Mouse (Mus musculus) lung, embryonic 14.5 days (tissue): ENCODE measurements at regions not wholly inside any gene's neighbourhood (a gene's known extent, or its start where the extent isn't known, plus 50 kb on each side); places are given as distances from the start of the nearest gene placed in this dataset.

Source experiments
- ATAC-seq: fragments of 200-750 bp; cut with Nextera tagmentation; 2 replicates; pipeline ENCODE4 v1.8.0; 2017; ENCODE audit warnings: mild to moderate bottlenecking, moderate TSS enrichment, moderate library complexity; ENCODE audit not compliant: insufficient read depth
- DNase-seq: peaks from one replicate; pipeline ENCODE4 v3.0.0-alpha.2; 2015
- H3K27ac ChIP-seq: fragments of 300-500 bp; sonication (generic); 2 replicates; pipeline ENCODE4 v1.5.1; 2014; ENCODE audit warnings: low read depth, mild to moderate bottlenecking, moderate library complexity
- H3K27me3 ChIP-seq: fragments of 300-500 bp; sonication (generic); 2 replicates; pipeline ENCODE4 v1.6.1; 2014; ENCODE audit warnings: low read length, control low read depth; ENCODE audit not compliant: insufficient read depth
- H3K36me3 ChIP-seq: fragments of 300-500 bp; sonication (generic); 2 replicates; pipeline ENCODE4 v1.6.1; 2014; ENCODE audit warnings: control low read depth; ENCODE audit not compliant: insufficient read depth
- H3K4me1 ChIP-seq: fragments of 300-500 bp; sonication (generic); 2 replicates; pipeline ENCODE4 v1.6.1; 2014; ENCODE audit warnings: antibody characterized with exemption, control low read depth; ENCODE audit not compliant: insufficient read depth
- H3K4me2 ChIP-seq: fragments of 300-500 bp; sonication (generic); 2 replicates; pipeline ENCODE4 v1.6.1; 2014; ENCODE audit warnings: mild to moderate bottlenecking
- H3K4me3 ChIP-seq: fragments of 300-500 bp; sonication (generic); 2 replicates; pipeline ENCODE4 v1.5.1; 2014; ENCODE audit warnings: low read depth, low read length
- H3K9ac ChIP-seq: fragments of 300-500 bp; sonication (generic); 2 replicates; pipeline ENCODE4 v1.6.1; 2014
- H3K9me3 ChIP-seq: fragments of 300-500 bp; sonication (generic); 2 replicates; pipeline ENCODE4 v1.6.1; 2016; ENCODE audit warnings: low read depth, low read length, control low read depth
- CTCF ChIP-seq: IDR thresholded peaks from 2 replicates; pipeline ENCODE4 v1.5.1; 2016; ENCODE audit warnings: antibody characterized with exemption, low read depth
- WGBS: fragments of 180-500 bp; shearing (Covaris S2); extraction: QIAGEN DNeasy Blood & Tissue Kit; methylation state at CpG from one replicate; pipeline ENCODE4 v1.1.7; 2014; 5-methylcytosine and 5-hydroxymethylcytosine counted together

DNA sequence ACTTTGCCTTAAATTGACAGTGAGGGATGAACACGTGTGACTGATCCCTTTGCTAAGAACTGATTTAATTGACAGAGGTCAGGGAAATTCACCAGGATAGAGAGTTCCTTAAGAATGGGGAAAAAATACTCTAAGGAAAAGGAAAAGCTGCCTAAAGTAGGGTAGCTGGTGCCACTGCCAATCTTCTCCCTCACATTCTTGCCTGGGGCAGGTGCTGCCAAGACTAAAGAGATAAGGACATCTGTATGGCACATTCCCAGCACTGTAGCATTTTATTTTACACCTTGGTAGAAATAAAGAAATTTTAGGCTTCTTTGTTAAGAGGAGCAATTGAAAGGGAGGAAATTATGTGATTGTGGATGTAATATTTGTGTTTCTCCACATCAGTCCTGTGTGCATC lies 1184.6 kb upstream of the Cited2 start:
- H3K27ac ChIP-seq, result no peak overlapping the region
- H3K4me1 ChIP-seq, result no peaks in the 10 kb centered on the region
- no peak for TF ChIP-seq CTCF
- no peak overlapping the region for H3K9ac ChIP-seq
- no peaks in the 10 kb centered on the region for H3K9me3 ChIP-seq
- H3K27me3 ChIP-seq, result no peaks in the 10 kb centered on the region
- no peak for ATAC-seq
- H3K4me2 ChIP-seq, result no peak overlapping the region
- DNase-seq, result no peak
- no peak overlapping the region for H3K4me3 ChIP-seq
- H3K36me3 ChIP-seq, result no peaks in the 10 kb centered on the region
- WGBS, result 51% methylated on average over 1 of the region's 1 CpGs

DNA sequence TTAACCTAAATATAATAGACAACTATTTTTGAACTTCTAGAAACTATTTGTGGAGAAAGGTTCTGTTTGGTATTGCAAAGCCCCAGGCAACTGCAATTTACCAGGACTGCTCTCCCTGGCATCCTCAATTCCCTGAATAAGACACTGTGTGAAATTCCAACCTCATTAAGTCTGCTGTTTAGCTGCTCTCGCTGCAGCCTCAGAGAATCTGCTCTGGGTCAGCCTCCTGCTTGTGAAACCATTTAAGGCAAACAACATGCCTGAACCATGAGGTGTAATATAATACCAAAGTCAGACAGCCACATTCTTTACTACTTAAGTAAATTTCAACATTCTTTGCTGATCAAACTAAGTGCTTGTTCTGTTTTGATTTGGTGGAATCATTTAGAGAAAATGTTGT lies 1177.6 kb upstream of the Cited2 start:
- H3K36me3 ChIP-seq, result no peaks in the 10 kb centered on the region
- H3K9me3 ChIP-seq, result no peaks in the 10 kb centered on the region
- H3K4me3 ChIP-seq, result no peak overlapping the region
- peaks cover 10% of the 10 kb centered on the region for H3K4me1 ChIP-seq
- ATAC-seq, result peak; percentile 91
- peak; percentile 50 for DNase-seq
- H3K9ac ChIP-seq, result no peak overlapping the region
- no peak overlapping the region for H3K4me2 ChIP-seq
- 0% methylated on average over 1 of the region's 1 CpGs for WGBS
- TF ChIP-seq CTCF, result no peak
- no peaks in the 10 kb centered on the region for H3K27me3 ChIP-seq
- peak overlapping the region; percentile 72; the same call in 1 of the 2 replicates for H3K27ac ChIP-seq

DNA sequence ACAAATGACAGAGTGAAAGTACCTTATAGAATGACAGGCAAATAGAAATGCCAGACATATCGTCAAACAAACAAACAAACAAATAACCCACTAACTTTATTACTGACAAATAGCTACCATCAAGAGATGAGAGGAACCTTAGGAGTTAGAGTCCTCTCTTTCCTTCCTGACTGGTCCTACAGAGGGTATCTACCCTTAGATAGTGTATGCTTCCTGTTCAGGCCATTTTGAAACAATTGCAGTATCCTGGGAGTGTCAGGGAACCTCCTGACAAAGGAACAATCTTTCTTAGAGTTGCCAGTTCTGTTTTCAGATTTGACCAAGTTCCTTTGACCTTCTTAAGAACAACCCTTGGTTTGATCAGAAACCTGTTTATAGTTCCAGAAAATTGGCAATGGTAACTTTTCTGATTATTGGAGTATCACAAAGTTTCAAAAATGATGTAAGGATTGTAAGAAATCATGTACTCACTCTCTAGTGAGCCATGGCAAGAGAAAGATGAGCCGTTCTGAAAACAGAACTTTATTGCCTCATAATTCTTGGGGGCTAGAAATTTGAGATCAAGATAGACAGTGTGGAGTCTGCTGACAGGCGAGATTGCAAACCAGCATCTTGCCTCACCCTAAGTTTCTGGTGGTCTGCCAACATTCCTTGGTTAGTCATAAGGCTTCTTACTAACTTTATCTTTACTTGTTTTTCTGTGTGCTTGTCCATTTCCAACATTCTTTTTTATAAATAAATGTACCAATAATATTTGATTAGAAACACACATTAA lies 1170.0 kb upstream of the Cited2 start:
- no peak overlapping the region for H3K9ac ChIP-seq
- 57% methylated on average over 3 of the region's 3 CpGs for WGBS
- H3K9me3 ChIP-seq, result no peaks in the 10 kb centered on the region
- no peak for TF ChIP-seq CTCF
- H3K36me3 ChIP-seq, result no peaks in the 10 kb centered on the region
- H3K4me1 ChIP-seq, result no peaks in the 10 kb centered on the region
- no peak overlapping the region for H3K4me3 ChIP-seq
- no peak overlapping the region for H3K4me2 ChIP-seq
- ATAC-seq (no peak), DNase-seq (peak; percentile 76)
- no peak overlapping the region for H3K27ac ChIP-seq
- no peaks in the 10 kb centered on the region for H3K27me3 ChIP-seq

DNA sequence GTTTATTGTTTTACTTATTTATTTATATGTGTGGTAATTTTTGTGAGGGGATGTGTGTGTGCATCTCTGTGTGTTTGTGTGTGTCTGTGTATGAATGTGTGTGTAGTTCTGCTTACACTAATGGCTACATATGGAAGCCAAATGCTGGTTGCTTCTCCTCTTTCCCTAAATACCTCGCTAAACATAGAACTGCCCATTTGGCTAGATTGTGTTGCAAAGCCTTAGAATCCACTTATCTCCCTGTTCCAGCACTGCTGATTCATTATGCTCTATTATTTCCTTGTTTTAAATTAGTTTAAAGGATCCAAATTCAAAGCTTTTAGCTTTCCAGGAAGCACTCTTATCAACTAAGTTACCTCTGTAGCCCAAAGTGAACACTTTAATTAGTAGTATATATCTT lies 1148.5 kb upstream of the Cited2 start:
- 86% methylated on average over 1 of the region's 1 CpGs for WGBS
- H3K27me3 ChIP-seq, result no peaks in the 10 kb centered on the region
- H3K27ac ChIP-seq, result no peak overlapping the region
- no peak overlapping the region for H3K4me3 ChIP-seq
- TF ChIP-seq CTCF, result no peak
- H3K4me2 ChIP-seq, result no peak overlapping the region
- no peaks in the 10 kb centered on the region for H3K36me3 ChIP-seq
- H3K9ac ChIP-seq, result no peak overlapping the region
- ATAC-seq (no peak), DNase-seq (no peak)
- no peaks in the 10 kb centered on the region for H3K4me1 ChIP-seq
- H3K9me3 ChIP-seq, result no peaks in the 10 kb centered on the region

DNA sequence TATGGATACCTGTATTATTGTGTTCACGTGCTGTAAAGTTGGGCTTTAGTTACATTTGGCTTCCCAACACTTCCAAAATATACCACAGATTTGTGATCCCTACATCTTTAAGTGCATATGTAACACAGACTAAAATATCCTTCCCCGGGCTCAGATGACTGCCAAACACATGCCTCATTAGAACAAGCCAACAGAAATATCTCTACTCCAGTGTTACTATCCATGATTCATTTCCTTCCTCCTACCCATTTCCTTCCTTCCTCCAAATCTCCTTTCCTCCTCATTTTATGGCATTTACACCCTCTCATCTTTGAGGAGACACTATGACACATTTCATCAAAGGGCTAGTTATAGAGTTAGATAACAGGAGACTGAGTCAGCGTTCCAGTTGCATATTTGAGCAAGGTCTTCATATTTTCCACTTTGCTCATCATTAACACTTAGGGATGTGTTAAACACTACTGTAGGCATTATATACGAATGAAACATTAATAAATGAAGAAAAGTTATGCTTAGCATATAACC lies 1144.4 kb upstream of the Cited2 start:
- H3K4me1 ChIP-seq, result no peaks in the 10 kb centered on the region
- H3K9ac ChIP-seq, result no peak overlapping the region
- H3K27ac ChIP-seq, result no peak overlapping the region
- WGBS, result 75% methylated on average over 4 of the region's 4 CpGs
- H3K4me2 ChIP-seq, result no peak overlapping the region
- no peak for TF ChIP-seq CTCF
- H3K36me3 ChIP-seq, result no peaks in the 10 kb centered on the region
- no peaks in the 10 kb centered on the region for H3K9me3 ChIP-seq
- no peak overlapping the region for H3K4me3 ChIP-seq
- DNase-seq (no peak), ATAC-seq (no peak)
- H3K27me3 ChIP-seq, result no peaks in the 10 kb centered on the region

DNA sequence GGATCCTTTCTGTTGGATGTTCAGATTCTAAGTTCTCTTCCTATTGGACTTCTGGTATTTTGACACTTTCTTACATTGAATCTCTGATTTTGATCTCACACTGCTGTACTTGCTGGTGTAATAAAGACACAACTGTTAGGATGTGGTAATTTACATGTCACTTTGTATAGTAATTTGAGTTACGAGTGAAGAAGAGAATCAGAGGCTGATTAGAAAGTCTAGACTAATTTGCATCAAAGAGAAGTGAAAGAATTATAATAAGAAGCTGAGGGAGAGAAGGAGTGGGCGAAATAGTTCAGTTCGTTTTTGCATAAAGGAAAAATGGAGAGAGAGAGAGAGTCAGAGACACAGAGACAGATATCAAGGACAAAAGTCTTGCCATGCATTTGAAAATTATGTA lies 1142.8 kb upstream of the Cited2 start:
- Histone ChIP-seq H3K9me3 (no peaks in the 10 kb centered on the region), H3K9ac (no peak overlapping the region), H3K4me1 (no peaks in the 10 kb centered on the region), H3K4me2 (no peak overlapping the region), H3K27me3 (no peaks in the 10 kb centered on the region), H3K27ac (no peak overlapping the region), H3K36me3 (no peaks in the 10 kb centered on the region), H3K4me3 (no peak overlapping the region)
- no peak for DNase-seq
- WGBS, result 81% methylated on average over 3 of the region's 3 CpGs
- no peak for ATAC-seq
- TF ChIP-seq CTCF, result no peak

DNA sequence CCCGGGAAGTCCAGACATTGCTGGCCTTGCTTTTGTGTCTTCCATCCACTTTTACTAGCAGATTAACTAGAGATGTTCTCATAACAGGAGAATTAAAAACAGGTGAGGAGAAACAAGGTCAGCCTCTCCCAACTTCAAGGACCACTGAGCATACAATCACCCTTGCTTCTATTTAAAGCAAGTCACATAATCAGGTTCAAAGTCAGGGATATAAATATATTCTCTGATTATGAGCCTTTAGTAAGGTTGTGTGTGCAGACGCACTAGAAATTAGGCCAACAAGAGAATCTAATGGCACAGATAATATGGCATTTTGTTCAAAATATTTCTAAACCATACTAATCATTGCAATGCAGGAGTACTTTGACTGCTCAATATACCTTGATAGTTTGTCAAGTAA lies 1134.2 kb upstream of the Cited2 start:
- 89% methylated on average over 2 of the region's 2 CpGs for WGBS
- ATAC-seq (no peak), DNase-seq (no peak)
- no peaks in the 10 kb centered on the region for H3K4me1 ChIP-seq
- no peaks in the 10 kb centered on the region for H3K9me3 ChIP-seq
- no peak overlapping the region for H3K9ac ChIP-seq
- H3K4me2 ChIP-seq, result no peak overlapping the region
- no peak overlapping the region for H3K4me3 ChIP-seq
- no peaks in the 10 kb centered on the region for H3K36me3 ChIP-seq
- no peak for TF ChIP-seq CTCF
- H3K27ac ChIP-seq, result no peak overlapping the region
- H3K27me3 ChIP-seq, result no peaks in the 10 kb centered on the region
